Comparison of ENCODE assay signal across 25 mouse cellular contexts in genomic region chr9:98673461-98674114, GRCm38 (mm10).
DNase-seq lines count a peak whose midpoint lies in the region; ATAC-seq and TF ChIP-seq lines count a peak whose summit lies in the region.
"Had no signal": no experiment of that assay in that cellular context is flagged by ENCODE, and none has a peak within 500 bp of the region (broad histone marks: within the 10 kb centered on the region; RNA-seq: fewer than 3 reads in every experiment).

No protein-coding gene starts in this region.

- no peak overlapping the region for H3K27ac ChIP-seq in heart, embryonic 10.5 days
- no peak overlapping the region for H3K27ac ChIP-seq in midbrain, embryonic 11.5 days (ENCODE audit: low read depth, low read length)
- H3K27ac ChIP-seq in midbrain, embryonic 15.5 days = no peak overlapping the region
- H3K27ac ChIP-seq: embryonic facial prominence, embryonic 12.5 days; embryonic facial prominence, embryonic 15.5 days; forebrain, embryonic 13.5 days; hindbrain, embryonic 14.5 days; hindbrain, postnatal 0 days had no signal

- H3K4me2 ChIP-seq in midbrain, embryonic 11.5 days = no peak overlapping the region
- H3K4me2 ChIP-seq in midbrain, embryonic 15.5 days = no peak overlapping the region
- H3K4me2 ChIP-seq: embryonic facial prominence, embryonic 12.5 days; embryonic facial prominence, embryonic 15.5 days; forebrain, embryonic 13.5 days; heart, embryonic 11.5 days; hindbrain, embryonic 14.5 days had no signal

- H3K4me1 ChIP-seq in heart, embryonic 10.5 days = peaks cover 5% of the 10 kb centered on the region; the same call in 1 of the 2 replicates
- no peaks in the 10 kb centered on the region for H3K4me1 ChIP-seq in midbrain, embryonic 11.5 days (ENCODE audit: control insufficient read depth, insufficient read depth, low read length)
- H3K4me1 ChIP-seq in midbrain, embryonic 15.5 days = no peaks in the 10 kb centered on the region
- no peaks in the 10 kb centered on the region for H3K4me1 ChIP-seq in lung, adult 2 months (ENCODE audit: control insufficient read depth, insufficient read depth, low read length)
- H3K4me1 ChIP-seq: embryonic facial prominence, embryonic 12.5 days; embryonic facial prominence, embryonic 15.5 days had no signal

- no peak overlapping the region for H3K9ac ChIP-seq in midbrain, embryonic 11.5 days (ENCODE audit: low read length)
- H3K9ac ChIP-seq in midbrain, embryonic 15.5 days = no peak overlapping the region
- H3K9ac ChIP-seq: embryonic facial prominence, embryonic 12.5 days; embryonic facial prominence, embryonic 15.5 days; forebrain, embryonic 13.5 days; hindbrain, embryonic 14.5 days had no signal

- ATAC-seq in midbrain, embryonic 11.5 days (ENCODE audit: low FRiP score) = no peak
- ATAC-seq in midbrain, embryonic 15.5 days (replicated peaks) = no peak
- ATAC-seq: CD4-positive, CD25-positive, alpha-beta regulatory T cell, adult 4 months; forebrain, embryonic 13.5 days; forebrain, embryonic 16.5 days; hindbrain, postnatal 0 days; inflammation-experienced regulatory T-cells, adult 6 months had no signal

- no peak for TF ChIP-seq POLR2A in lung, adult 2 months (IDR thresholded peaks at IDR 0.05; ENCODE audit: borderline replicate concordance, extremely low read depth, low read depth, low read length)

- WGBS in heart, embryonic 10.5 days = 79% methylated on average over 13 of the region's 13 CpGs
- 83% methylated on average over 13 of the region's 13 CpGs for WGBS in midbrain, embryonic 11.5 days
- 91% methylated on average over 13 of the region's 13 CpGs for WGBS in midbrain, embryonic 15.5 days
- 69% methylated on average over 13 of the region's 13 CpGs for WGBS in lung, adult 2 months

- no peak overlapping the region for H3K4me3 ChIP-seq in heart, embryonic 10.5 days
- no peak overlapping the region for H3K4me3 ChIP-seq in midbrain, embryonic 11.5 days (ENCODE audit: low read depth, low read length)
- H3K4me3 ChIP-seq in midbrain, embryonic 15.5 days = no peak overlapping the region
- no peak overlapping the region for H3K4me3 ChIP-seq in lung, adult 2 months (replicated peaks; ENCODE audit: extremely low read depth, low read depth, low read length)
- H3K4me3 ChIP-seq: embryonic facial prominence, embryonic 12.5 days; embryonic facial prominence, embryonic 15.5 days; forebrain, embryonic 13.5 days had no signal

- peak; percentile 63 for DNase-seq in heart, embryonic 10.5 days (ENCODE audit: low spot score)
- DNase-seq in heart, adult 9 months (ENCODE audit: low spot score in 2 of 2) = no peak
- DNase-seq in midbrain, embryonic 11.5 days (ENCODE audit: low spot score, missing footprints) = peak; percentile 6
- peak; percentile 12 to 58 for DNase-seq in urinary bladder, postnatal 4 days (ENCODE audit: low spot score in 2 of 2)
- DNase-seq in urinary bladder, postnatal 10 days (ENCODE audit: low spot score) = no peak
- no peak for DNase-seq in lung, adult 2 months
- DNase-seq: adrenal gland, adult 2 months; adrenal gland, postnatal 14 days; cerebellum, adult 11 months; cerebellum, adult 2 months; cerebellum, adult 9-11 months; cerebellum, postnatal 25 days; gastrocnemius, postnatal 10 days; gastrocnemius, postnatal 36 days; heart, postnatal 36 days had no signal

- H3K9me3 ChIP-seq in heart, embryonic 10.5 days = no peaks in the 10 kb centered on the region
- no peaks in the 10 kb centered on the region for H3K9me3 ChIP-seq in midbrain, embryonic 11.5 days (ENCODE audit: control insufficient read depth, low read length)
- H3K9me3 ChIP-seq in midbrain, embryonic 15.5 days = no peaks in the 10 kb centered on the region
- H3K9me3 ChIP-seq: embryonic facial prominence, embryonic 12.5 days; embryonic facial prominence, embryonic 15.5 days; forebrain, embryonic 13.5 days had no signal

- no peaks in the 10 kb centered on the region for H3K36me3 ChIP-seq in heart, embryonic 10.5 days
- no peaks in the 10 kb centered on the region for H3K36me3 ChIP-seq in midbrain, embryonic 11.5 days (ENCODE audit: control insufficient read depth, insufficient read depth, low read length)
- no peaks in the 10 kb centered on the region for H3K36me3 ChIP-seq in midbrain, embryonic 15.5 days (replicated peaks)
- H3K36me3 ChIP-seq: embryonic facial prominence, embryonic 12.5 days; embryonic facial prominence, embryonic 15.5 days had no signal

- TF ChIP-seq CTCF in lung, adult 2 months (IDR thresholded peaks at IDR 0.05; ENCODE audit: insufficient read depth, low read length) = no peak

- peaks cover 8% of the 10 kb centered on the region; the same call in 1 of the 2 replicates for H3K27me3 ChIP-seq in heart, embryonic 10.5 days (ENCODE audit: insufficient read depth, poor library complexity, severe bottlenecking)
- H3K27me3 ChIP-seq in midbrain, embryonic 11.5 days (ENCODE audit: control insufficient read depth, insufficient read depth, low read length) = no peaks in the 10 kb centered on the region
- H3K27me3 ChIP-seq in midbrain, embryonic 15.5 days (replicated peaks) = no peaks in the 10 kb centered on the region
- H3K27me3 ChIP-seq: forebrain, embryonic 13.5 days had no signal

Comparison
In these comparisons a context has a peak if more than half of its experiments do, and no peak if none do; other contexts are left out.
1. DNase-seq: peak in heart, embryonic 10.5 days (single experiment), midbrain, embryonic 11.5 days (single experiment) and urinary bladder, postnatal 4 days (2 of 2); none in heart, adult 9 months (0 of 2), urinary bladder, postnatal 10 days (single experiment) and lung, adult 2 months (single experiment).